Mouse (Mus musculus): ENCODE measurements around the gene Slc44a5.
"Not testable (repeated sequence)": the region's sequence is repeated elsewhere in the genome, so short reads cannot be mapped to it uniquely, and the experiment has no call there.

The Slc44a5 gene

GRCm38 (mm10) chr3:153973949-153974760, 919 bp downstream of the Slc44a5 start:
- DNase-seq, result no peak

DNA sequence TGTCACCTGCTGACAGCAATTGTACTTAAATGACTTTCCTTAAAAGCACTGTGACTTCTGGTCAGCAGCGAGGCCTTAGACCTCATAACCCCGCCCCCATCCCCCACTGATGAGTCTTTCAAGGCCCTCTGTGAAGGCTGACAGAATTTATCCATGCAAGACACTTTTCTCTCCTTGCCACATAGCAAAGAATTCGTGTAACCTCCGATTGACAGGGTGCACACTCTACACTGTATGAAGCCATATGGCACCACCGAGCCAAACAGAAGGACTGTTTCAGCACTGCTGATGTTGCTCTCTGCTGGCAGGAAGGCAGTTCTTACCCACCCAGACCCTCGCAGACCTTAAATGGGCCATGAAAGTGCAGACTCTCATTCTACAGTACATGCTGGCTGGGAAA, 1.8 kb downstream of the Slc44a5 start:
- DNase-seq, result no peak

DNA sequence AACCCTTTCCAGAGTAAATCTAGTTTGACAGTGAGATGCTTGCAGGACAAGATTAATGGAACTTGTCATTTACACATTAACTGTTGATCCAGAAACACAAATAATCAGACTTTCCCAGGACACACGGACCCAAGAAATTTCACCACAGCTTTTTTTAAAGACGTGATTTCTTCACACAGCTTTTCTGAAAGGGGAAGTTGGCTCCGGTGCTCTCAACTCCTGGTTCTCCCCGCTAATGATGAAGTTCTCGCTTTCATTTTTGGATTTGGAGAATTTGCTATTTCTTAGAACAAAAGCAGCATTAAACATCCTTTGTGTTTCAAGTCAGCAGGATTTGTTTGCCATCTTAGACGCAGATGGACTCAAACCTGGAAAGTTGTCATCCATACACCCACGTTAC, 2.6 kb downstream of the Slc44a5 start:
- no peak for DNase-seq

GRCm38 (mm10) chr3:153980611-153981010, 7.4 kb downstream of the Slc44a5 start:
- no peak for DNase-seq

DNA sequence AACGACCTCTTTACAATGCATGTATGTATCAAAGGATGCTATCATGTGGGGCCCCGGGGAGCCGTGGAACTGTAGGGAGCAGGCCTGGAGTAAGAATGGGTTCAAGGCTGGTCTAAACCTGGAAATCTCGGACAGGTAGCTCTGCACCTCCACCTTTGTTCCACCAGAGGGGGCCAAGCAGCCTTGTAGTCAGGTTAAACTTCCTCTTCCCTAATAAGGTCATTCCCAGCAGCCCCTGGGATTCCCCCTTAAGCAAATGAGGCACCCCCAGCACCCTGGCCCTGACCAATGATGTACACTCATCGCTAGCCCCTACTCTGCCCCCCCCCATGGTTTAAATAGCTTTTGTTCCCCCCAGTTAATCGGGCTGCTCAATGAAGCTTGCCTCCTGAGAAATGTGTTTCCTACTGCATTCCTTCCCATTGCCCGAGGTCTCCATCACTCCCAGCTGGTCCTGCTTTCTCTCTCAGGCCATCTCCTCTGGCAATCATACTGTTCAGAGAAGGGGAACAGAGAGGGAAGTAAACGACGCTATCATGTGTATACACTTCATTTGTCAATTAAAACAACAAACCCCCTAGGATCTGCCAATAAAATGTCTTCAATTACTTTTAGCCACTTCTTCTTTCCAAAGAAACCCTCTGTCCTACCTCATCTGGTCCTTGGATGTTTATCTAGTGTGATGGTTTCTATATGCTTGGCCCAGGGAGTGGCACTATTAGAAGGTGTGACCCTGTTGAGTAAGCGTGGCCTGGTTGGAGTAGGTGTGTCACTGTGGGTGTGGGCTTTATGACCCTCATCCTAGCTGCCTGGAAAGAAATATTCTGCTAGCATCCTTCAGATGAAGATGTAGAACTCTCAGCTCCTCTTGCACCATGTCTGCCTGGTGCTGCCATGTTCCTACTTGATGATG, 11.4 kb downstream of the Slc44a5 start:
- peak in 1 of 2 experiments; percentile 3 for DNase-seq

DNA sequence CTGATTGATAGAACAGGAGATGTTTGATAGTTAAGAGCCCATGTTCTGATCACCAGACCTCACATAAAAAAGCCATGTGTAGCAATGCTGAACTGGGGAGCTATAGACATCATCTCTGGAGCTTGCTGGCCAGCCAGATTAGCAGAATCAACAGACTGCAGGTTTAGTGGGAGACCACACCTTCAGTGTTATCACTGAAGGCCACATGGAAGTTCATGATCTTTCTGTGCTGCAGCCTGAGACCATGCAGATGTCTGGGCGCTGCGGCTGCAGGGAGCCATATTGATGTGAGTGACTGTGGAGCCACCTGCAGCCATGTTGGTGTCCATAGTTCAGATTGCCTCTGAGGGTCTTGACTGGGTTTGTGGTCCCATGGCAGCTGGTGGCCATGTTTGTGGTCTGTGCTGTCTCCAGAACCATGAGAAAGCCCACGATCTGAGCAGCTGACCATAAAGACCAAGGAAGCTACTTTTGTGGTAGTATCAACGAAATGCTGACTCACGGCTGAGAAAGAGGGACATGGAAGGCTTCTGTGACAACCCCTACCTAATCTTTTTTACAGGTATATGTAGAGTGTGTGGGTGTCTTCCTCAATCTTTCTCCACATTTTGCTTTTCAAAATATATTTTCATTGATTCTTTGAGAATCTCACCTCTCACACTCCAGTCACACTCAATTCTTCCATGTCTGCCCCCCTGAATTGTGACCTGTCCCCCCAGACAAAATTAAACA, 26.7 kb downstream of the Slc44a5 start:
- DNase-seq, result no peak

DNA sequence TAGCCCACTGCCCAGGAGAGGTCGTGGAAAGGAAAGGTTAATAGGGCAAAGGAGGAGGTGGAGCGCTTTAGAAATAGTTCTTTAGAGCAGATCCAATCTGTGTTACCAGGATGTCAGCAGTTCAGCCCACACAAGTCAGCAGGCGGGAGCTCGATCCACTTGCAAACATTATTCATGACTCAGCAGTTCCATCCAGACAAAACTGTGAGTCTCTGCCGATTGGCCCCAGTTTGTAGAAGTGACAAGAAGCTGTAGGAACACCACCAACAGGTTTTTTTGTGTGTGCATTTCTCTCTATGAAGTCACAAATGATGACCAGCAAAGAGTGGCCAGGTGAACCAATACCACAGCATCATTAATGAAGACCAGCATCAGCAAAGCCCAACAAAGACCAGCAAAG, 28.1 kb downstream of the Slc44a5 start:
- DNase-seq, result no peak

GRCm38 (mm10) chr3:154046876-154047275, 73.6 kb downstream of the Slc44a5 start:
- DNase-seq, result no peak

GRCm38 (mm10) chr3:154053331-154053730, 80.1 kb downstream of the Slc44a5 start:
- no peak for DNase-seq

DNA sequence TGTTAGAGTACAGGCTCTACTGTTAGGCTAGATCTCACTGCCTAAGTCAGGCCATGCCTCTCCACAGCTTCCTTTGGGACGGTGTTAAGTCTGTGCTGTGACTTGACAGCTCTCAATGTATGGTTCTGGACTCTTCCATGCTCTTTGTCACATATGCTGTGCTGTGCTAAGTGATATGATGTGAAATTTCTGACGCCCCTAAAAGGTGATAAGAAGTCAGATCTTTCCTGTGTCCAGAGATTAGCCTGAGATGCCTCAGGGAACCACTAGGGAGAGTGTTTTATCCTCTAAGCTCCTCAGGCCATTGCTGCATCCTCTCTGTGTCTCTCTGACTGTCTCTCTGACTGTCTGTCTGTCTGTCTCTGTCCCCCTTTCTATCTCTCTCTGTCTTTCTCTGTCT, 84.2 kb downstream of the Slc44a5 start:
- DNase-seq, result no peak

- DNase-seq, result no peak
Observed at GRCm38 (mm10) chr3:154058200-154058599, 85.0 kb downstream of the Slc44a5 start.

GRCm38 (mm10) chr3:154071989-154072388, 98.8 kb downstream of the Slc44a5 start:
- DNase-seq, result not testable (repeated sequence)

- no peak for DNase-seq
Observed at GRCm38 (mm10) chr3:154075749-154076148, 102.5 kb downstream of the Slc44a5 start.

GRCm38 (mm10) chr3:154081687-154082086, 108.5 kb downstream of the Slc44a5 start:
- DNase-seq, result no peak

GRCm38 (mm10) chr3:154082241-154082640, 109.0 kb downstream of the Slc44a5 start:
- no peak for DNase-seq

GRCm38 (mm10) chr3:154082961-154083360, 109.7 kb downstream of the Slc44a5 start:
- DNase-seq, result no peak

GRCm38 (mm10) chr3:154089996-154090395, 116.8 kb downstream of the Slc44a5 start:
- no peak for DNase-seq

- peak in 1 of 2 experiments; percentile 15 for DNase-seq
Observed at GRCm38 (mm10) chr3:154091468-154092338, 118.5 kb downstream of the Slc44a5 start.

DNA sequence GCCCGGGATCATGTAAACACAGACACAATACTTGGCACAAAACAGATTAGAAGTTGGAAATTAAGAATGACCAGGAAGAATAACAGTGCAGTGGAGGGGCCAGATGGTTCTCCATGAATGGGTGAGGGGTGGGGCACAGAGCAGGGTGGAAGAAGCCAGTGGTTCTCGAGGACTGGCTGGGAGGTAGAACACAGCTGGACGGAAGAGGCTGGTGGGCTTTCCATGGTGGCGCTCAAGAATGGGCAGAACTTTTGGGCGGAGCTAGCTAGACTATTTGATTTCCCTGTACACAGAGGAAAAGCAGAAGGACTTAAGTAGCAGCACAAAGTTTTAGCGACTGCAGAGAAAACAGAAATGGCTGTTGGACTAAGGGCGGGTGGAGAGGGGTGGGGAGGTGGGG, 119.2 kb downstream of the Slc44a5 start:
- DNase-seq, result no peak

- no peak for DNase-seq
Observed at GRCm38 (mm10) chr3:154093745-154094322, 120.6 kb downstream of the Slc44a5 start.

DNA sequence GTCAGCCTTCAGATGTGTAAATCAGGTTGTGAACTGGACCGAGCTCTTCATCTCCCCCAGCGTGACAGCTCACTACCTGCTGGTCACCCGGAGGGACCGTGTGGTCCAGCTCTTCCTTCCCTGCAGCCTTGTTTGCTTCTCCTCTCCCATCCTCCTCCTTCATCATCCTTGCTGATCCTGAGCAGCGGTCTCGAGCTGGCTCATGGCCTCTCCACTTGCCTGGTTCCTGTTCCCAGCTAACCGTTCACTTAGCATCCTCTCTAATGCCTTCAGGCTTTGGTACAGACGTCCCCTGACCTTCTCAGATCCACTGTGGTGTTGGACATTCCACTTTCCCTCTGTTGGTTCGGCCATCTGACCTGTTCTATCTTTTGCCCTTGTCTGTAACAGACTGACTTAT, 128.4 kb downstream of the Slc44a5 start:
- DNase-seq, result no peak

- DNase-seq, result no peak
Observed at GRCm38 (mm10) chr3:154110528-154110927, 137.3 kb downstream of the Slc44a5 start.

Measured in lung, adult 18-20 months (tissue).